Mouse (Mus musculus) embryonic facial prominence, embryonic 11.5 days (tissue): ENCODE measurements at regions not wholly inside any gene's neighbourhood (a gene's known extent, or its start where the extent isn't known, plus 50 kb on each side); places are given as distances from the start of the nearest gene placed in this dataset.

Experiments
- ATAC-seq: fragments of 200-750 bp; cut with Nextera tagmentation; replicated peaks from 2 replicates; pipeline ENCODE4 v1.8.0; 2017; ENCODE audit warnings: low read depth; ENCODE audit not compliant: insufficient number of reproducible peaks, low FRiP score, low TSS enrichment
- DNase-seq: peaks from one replicate; pipeline ENCODE4 v3.0.0-alpha.2; 2015; ENCODE audit warnings: low spot score
- H3K27ac ChIP-seq: fragments of 300-500 bp; sonication (generic); replicated peaks from 2 replicates; pipeline ENCODE4 v1.5.1; 2014; ENCODE audit warnings: mild to moderate bottlenecking, low read depth, low read length, control low read depth
- H3K27me3 ChIP-seq: fragments of 300-500 bp; sonication (generic); 2 replicates; pipeline ENCODE4 v1.6.1; 2014; ENCODE audit warnings: mild to moderate bottlenecking, low read length, moderate library complexity, mixed read lengths; ENCODE audit not compliant: control insufficient read depth, insufficient read depth
- H3K36me3 ChIP-seq: fragments of 300-500 bp; sonication (generic); replicated peaks from 2 replicates; pipeline ENCODE4 v1.6.1; 2014; ENCODE audit warnings: low read depth, mild to moderate bottlenecking, low read length, moderate library complexity, mixed read lengths; ENCODE audit not compliant: control insufficient read depth, insufficient read depth
- H3K4me1 ChIP-seq: fragments of 300-500 bp; sonication (generic); 2 replicates; pipeline ENCODE4 v1.6.1; 2014; ENCODE audit warnings: low read length, mixed read lengths; ENCODE audit not compliant: control insufficient read depth, insufficient read depth
- H3K4me2 ChIP-seq: fragments of 300-500 bp; sonication (generic); 2 replicates; pipeline ENCODE4 v1.6.1; 2014; ENCODE audit warnings: low read depth, mild to moderate bottlenecking, control low read depth, low read length, moderate library complexity
- H3K4me3 ChIP-seq: fragments of 300-500 bp; sonication (generic); 2 replicates; pipeline ENCODE4 v1.5.1; 2014; ENCODE audit warnings: low read depth, low read length, control low read depth
- H3K9ac ChIP-seq: fragments of 300-500 bp; sonication (generic); replicated peaks from 2 replicates; pipeline ENCODE4 v1.6.1; 2014; ENCODE audit warnings: mild to moderate bottlenecking, control low read depth, low read length
- H3K9me3 ChIP-seq: fragments of 300-500 bp; sonication (generic); replicated peaks from 2 replicates; pipeline ENCODE4 v1.6.1; 2016; ENCODE audit warnings: mild to moderate bottlenecking, low read length, inconsistent platforms, mixed read lengths; ENCODE audit not compliant: control insufficient read depth
- WGBS: fragments of 180-500 bp; shearing (Covaris S2); extraction: QIAGEN DNeasy Blood & Tissue Kit; methylation state at CpG from one replicate; pipeline ENCODE4 v1.1.7; 2014; 5-methylcytosine and 5-hydroxymethylcytosine counted together

GRCm38 (mm10) chr11:42854411-42854810, 181.1 kb upstream of the Gm9972 start:
- DNase-seq, result no peak
- Histone ChIP-seq H3K4me2 (no peak overlapping the region), H3K9ac (no peak overlapping the region), H3K27ac (no peak overlapping the region), H3K4me1 (no peaks in the 10 kb centered on the region), H3K36me3 (no peaks in the 10 kb centered on the region), H3K27me3 (no peaks in the 10 kb centered on the region), H3K4me3 (no peak overlapping the region), H3K9me3 (no peaks in the 10 kb centered on the region)
- no peak for ATAC-seq
- WGBS, result 87% methylated on average over 4 of the region's 4 CpGs

- no peak overlapping the region for H3K9ac ChIP-seq
Observed at GRCm38 (mm10) chr11:42857687-42858086, 177.9 kb upstream of the Gm9972 start.

GRCm38 (mm10) chr11:42874056-42874455, 161.5 kb upstream of the Gm9972 start:
- H3K4me1 ChIP-seq, result no peaks in the 10 kb centered on the region
- H3K4me3 ChIP-seq, result no peak overlapping the region
- no peaks in the 10 kb centered on the region for H3K27me3 ChIP-seq
- DNase-seq, result no peak
- 86% methylated on average over 2 of the region's 2 CpGs for WGBS
- H3K36me3 ChIP-seq, result no peaks in the 10 kb centered on the region
- no peaks in the 10 kb centered on the region for H3K9me3 ChIP-seq
- H3K9ac ChIP-seq, result no peak overlapping the region
- no peak overlapping the region for H3K4me2 ChIP-seq
- no peak for ATAC-seq
- H3K27ac ChIP-seq, result no peak overlapping the region

More at GRCm38 (mm10) chr11:42857687-42858086, 177.9 kb upstream of the Gm9972 start:
- Histone ChIP-seq H3K9me3 (no peaks in the 10 kb centered on the region), H3K36me3 (no peaks in the 10 kb centered on the region), H3K4me2 (no peak overlapping the region), H3K4me1 (no peaks in the 10 kb centered on the region), H3K4me3 (no peak overlapping the region), H3K27ac (no peak overlapping the region), H3K27me3 (no peaks in the 10 kb centered on the region)
- no peak for ATAC-seq
- DNase-seq, result no peak

- Histone ChIP-seq H3K4me1 (no peaks in the 10 kb centered on the region), H3K4me3 (no peak overlapping the region), H3K36me3 (no peaks in the 10 kb centered on the region), H3K27me3 (no peaks in the 10 kb centered on the region), H3K9me3 (no peaks in the 10 kb centered on the region), H3K27ac (no peak overlapping the region), H3K9ac (no peak overlapping the region), H3K4me2 (no peak overlapping the region)
- DNase-seq (no peak), ATAC-seq (no peak)
- WGBS, result 89% methylated on average over 4 of the region's 4 CpGs
Observed at GRCm38 (mm10) chr11:42900024-42900423, 135.5 kb upstream of the Gm9972 start.

- WGBS, result 76% methylated on average over 5 of the region's 5 CpGs
- H3K36me3 ChIP-seq, result no peaks in the 10 kb centered on the region
- ATAC-seq, result no peak
Observed at GRCm38 (mm10) chr11:42903459-42904012, 132.0 kb upstream of the Gm9972 start.

GRCm38 (mm10) chr11:42905561-42905960, 130.0 kb upstream of the Gm9972 start:
- Histone ChIP-seq H3K4me1 (no peaks in the 10 kb centered on the region), H3K4me3 (no peak overlapping the region), H3K27me3 (no peaks in the 10 kb centered on the region), H3K9ac (no peak overlapping the region), H3K36me3 (no peaks in the 10 kb centered on the region), H3K27ac (no peak overlapping the region), H3K4me2 (no peak overlapping the region), H3K9me3 (no peaks in the 10 kb centered on the region)
- ATAC-seq (no peak), DNase-seq (no peak)
- WGBS, result 83% methylated on average over 2 of the region's 2 CpGs

More at GRCm38 (mm10) chr11:42903459-42904012, 132.0 kb upstream of the Gm9972 start:
- Histone ChIP-seq H3K9me3 (no peaks in the 10 kb centered on the region), H3K27ac (no peak overlapping the region), H3K27me3 (no peaks in the 10 kb centered on the region), H3K4me2 (no peak overlapping the region), H3K9ac (no peak overlapping the region), H3K4me3 (no peak overlapping the region), H3K4me1 (no peaks in the 10 kb centered on the region)
- no peak for DNase-seq

DNA sequence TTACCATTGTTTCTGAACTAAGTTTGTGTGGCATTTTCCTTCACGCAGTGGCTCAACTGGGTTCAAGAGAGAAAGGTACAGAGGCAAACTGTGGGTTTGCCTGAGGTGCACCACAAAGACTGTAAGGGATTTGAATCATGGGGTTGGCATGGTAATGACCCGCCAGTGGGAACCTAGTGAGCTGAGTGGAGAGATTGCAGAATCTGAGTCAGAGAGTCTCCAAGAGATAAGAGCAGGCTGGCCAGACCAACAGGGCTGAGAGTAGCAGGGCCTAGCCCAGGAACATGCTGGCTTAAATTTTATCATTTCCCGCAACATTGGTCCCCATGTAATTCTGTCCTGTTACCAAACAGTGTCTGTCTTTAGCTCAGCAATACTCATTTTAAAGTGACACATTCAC, 129.5 kb upstream of the Gm9972 start:
- Histone ChIP-seq H3K4me2 (no peak overlapping the region), H3K27ac (no peak overlapping the region), H3K36me3 (no peaks in the 10 kb centered on the region), H3K9me3 (no peaks in the 10 kb centered on the region), H3K4me3 (no peak overlapping the region), H3K9ac (no peak overlapping the region), H3K27me3 (no peaks in the 10 kb centered on the region), H3K4me1 (no peaks in the 10 kb centered on the region)
- ATAC-seq (no peak), DNase-seq (no peak)
- whole genome bisulfite sequencing, result 88% methylated on average over 3 of the region's 3 CpGs

DNA sequence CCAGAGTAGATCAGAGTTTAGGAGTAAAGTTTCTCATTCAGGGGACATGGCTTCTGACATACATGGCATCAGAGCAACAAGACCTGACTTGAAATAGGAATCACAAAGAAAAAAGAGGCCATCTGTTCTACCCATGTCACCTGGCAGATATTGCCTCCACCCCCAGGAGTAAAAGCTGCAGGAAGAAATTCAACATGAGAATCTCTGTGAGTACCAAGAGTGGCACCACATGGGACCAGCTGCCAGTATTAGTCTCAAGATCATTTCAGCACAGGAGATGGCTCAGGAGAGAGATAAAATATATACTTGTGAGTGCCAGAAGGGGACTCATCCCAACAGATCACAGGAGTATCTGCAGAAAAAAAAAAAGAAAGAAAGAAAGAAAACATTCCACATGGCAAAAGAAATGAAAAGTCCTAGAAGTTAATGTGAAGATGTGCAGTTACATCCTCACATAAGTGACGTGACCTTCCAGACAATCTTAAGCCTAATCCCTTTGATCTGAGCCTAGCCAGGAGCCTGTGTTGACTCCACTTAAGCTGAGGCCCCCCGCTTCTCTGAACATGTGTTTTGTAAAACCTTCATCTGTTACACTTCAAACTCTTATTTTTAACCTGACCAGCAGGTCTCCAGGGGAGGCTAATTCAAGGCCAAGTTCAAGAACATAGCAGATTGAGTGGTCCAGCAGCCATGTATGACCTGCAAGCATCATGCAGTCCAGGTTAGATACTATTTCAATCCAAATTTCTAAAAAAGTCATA, 118.9 kb upstream of the Gm9972 start:
- H3K4me3 ChIP-seq, result no peak overlapping the region
- no peak for DNase-seq
- H3K4me2 ChIP-seq, result no peak overlapping the region
- no peaks in the 10 kb centered on the region for H3K27me3 ChIP-seq
- no peaks in the 10 kb centered on the region for H3K9me3 ChIP-seq
- no peak overlapping the region for H3K27ac ChIP-seq
- ATAC-seq, result no peak
- no peak overlapping the region for H3K9ac ChIP-seq
- no peaks in the 10 kb centered on the region for H3K4me1 ChIP-seq
- WGBS, result 54% methylated on average over 2 of the region's 2 CpGs
- H3K36me3 ChIP-seq, result no peaks in the 10 kb centered on the region
